Mouse (Mus musculus): ENCODE data around the gene Adarb1.

DNA sequence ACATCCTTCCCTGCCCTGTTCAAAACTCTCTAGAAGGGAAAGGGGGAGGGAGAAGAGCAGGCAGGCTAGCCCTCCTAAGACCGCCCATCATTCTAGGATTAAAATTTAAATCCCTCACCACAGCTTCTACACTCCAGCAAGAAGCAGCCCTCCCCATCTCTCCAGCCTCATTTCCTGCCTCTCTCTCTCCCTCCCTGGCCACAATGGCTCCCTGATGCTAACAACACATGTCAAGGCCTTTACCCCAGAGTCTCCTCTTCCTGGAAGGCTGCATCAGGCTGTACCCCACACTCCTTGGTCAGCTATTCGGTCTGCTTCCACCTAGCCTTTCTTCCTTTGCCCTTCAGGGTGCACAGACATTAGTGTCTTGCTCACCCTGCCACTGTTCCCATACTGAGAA, 4.3 kb downstream of the Adarb1 start:
- no peak for TF ChIP-seq CTCF (IDR thresholded peaks at IDR 0.05; ENCODE audit: borderline replicate concordance, insufficient read depth, low read length)
- TF ChIP-seq POLR2A (IDR thresholded peaks at IDR 0.05; ENCODE audit: low read depth, low read length): no peak
